Mouse (Mus musculus): Measurements from ENCODE around the gene Creld2.
"Not testable (repeated sequence)": the region's sequence is repeated elsewhere in the genome, so short reads cannot be mapped to it uniquely, and the experiment has no call there.

Creld2 gene

GRCm38 (mm10) chr15:88819026-88819905 is at the start of gene Creld2, which contains the start of gene Alg12:
Gene Creld2 (plus strand): TSS chr15:88819646.
Gene Alg12 (minus strand): TSS chr15:88819318.
- in situ Hi-C loops (cut with MboI) = no loop called here

DNA sequence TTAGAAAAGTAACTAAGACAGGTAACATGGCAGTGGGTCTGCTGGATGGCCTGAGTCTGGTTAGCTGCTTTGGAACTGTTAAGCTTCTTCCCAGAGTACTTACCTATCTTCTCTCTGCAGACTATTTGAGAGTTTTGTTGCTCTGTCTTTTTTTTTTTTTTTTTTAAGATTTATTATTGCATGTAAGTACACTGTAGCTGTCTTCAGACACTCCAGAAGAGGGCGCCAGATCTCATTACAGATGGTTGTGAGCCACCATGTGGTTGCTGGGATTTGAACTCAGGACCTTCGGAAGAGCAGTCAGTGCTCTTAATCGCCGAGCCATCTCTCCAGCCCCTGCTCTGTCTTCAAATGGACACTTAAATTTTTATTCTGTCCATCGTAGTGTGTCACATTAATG is 44.8 kb upstream of the Creld2 start:
- in situ Hi-C loops (cut with MboI) = not testable (repeated sequence)

DNA sequence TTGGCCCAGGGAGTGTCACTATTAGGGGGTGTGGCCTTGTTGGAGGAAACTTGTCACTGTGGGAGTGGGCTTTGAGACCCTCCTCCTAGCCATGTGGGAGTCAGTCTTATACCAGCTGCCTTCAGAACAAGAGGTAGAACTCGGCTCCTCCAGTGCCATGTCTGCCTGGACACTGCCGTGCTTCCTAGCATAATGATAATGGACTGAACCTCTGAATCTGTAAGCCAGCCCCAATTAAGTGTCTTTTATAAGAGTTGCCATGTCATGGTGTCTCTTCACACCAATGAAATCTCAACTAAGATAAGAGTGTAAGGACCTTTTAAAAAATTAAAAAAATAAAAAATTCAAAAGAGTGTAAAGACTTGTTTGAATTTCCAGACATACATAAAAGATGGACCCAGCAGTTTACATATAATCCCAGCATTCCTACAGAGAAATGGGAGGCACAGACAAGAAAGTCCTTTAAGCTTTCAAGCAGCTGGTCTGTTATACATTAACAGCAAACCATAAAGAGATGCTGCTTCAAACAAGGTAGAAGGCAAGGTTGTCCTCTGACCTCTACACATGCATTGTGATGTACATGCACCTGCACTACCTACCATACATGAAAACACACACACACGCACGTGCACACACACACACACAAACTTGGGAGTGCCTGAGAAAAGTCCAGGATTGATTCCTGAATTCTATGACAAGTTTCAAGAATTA is 27.2 kb upstream of the Creld2 start:
- in situ Hi-C loops (cut with MboI) = no loop called here

- in situ Hi-C loops (cut with MboI) = not testable (repeated sequence)
Observed at GRCm38 (mm10) chr15:88794729-88795128, 24.7 kb upstream of the Creld2 start.

- in situ Hi-C loops (cut with MboI) = no loop called here
Observed at GRCm38 (mm10) chr15:88799950-88800371, 19.5 kb upstream of the Creld2 start.

DNA sequence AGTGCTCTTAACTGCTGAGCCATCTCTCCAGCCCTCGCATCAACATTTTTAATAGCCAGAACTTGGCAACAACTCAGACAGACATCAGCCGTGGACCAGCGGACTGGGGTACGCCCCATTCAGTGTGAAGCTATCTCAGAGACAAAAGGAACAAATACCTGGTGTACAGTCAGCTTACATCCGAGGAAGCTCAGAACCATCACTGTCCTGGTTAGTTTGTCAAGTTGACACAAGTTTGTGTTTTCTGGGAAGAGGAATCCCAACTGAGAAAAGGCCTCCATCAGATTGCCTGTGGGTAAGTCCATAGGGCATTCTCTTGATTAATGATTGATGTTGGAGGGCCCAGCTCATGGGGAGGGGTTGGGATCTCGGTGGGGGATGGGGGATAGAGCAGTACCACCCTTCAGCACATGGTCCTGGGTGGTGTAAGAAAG is 18.5 kb upstream of the Creld2 start:
- in situ Hi-C loops (cut with MboI) = no loop called here

GRCm38 (mm10) chr15:88801903-88802302 is 17.5 kb upstream of the Creld2 start:
- in situ Hi-C loops (cut with MboI) = no loop called here

DNA sequence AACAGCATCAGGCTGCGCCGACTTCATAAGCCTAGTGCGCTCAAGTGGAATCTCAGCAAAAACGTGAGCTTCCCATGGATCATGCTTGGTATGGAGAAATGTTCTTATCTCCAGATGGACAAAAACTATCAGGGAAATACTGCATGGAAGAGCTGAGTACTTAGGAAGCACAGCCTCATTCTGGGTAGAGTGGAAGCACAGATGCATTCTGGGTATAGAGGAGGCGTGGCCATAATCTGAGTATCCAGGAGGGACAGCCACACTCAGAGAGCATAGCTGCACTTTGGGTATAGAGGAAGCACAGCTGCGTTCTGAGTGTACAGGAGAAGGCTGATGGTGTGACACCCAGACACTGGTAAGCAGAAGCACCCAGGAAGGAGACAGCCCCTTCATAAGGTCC is 17.1 kb upstream of the Creld2 start:
- in situ Hi-C loops (cut with MboI) = no loop called here

- in situ Hi-C loops (cut with MboI) = no loop called here
Observed at GRCm38 (mm10) chr15:88808121-88808520, 11.3 kb upstream of the Creld2 start.

GRCm38 (mm10) chr15:88810369-88810768 is 9.1 kb upstream of the Creld2 start:
- in situ Hi-C loops (cut with MboI) = no loop called here

GRCm38 (mm10) chr15:88813262-88813661 is 6.2 kb upstream of the Creld2 start:
- in situ Hi-C loops (cut with MboI) = no loop called here

- in situ Hi-C loops (cut with MboI) = not testable (repeated sequence)
Observed at GRCm38 (mm10) chr15:88813873-88814272, 5.6 kb upstream of the Creld2 start.

DNA sequence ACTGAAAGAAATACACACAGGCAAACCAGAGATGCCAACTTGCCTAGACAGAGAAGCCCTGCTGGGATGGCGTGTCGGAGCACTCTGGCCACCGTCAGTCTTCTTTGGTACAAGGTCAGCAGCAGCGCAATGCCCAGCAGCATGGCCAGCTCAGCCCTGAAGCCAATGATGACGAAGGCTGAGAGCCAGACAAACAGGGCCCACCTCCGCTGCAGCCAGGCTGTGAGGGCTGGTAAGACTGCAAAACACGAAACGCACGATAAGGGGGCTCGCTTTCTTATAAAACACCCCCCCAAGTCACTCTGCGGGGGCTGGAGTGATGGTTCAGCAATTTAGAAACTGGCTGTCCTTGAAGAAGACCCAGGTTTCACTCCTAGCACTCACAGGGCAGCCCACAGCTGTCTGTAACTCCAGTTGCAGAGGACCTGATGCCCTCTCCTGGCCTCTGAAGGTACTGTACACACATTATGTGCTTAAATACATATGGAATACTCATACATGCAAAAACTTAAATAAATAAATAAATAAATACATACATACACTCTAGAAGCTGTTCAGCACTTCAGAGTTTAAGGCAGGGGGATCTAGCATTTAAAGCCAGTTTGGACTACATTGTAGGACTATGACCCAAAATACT is 4.9 kb upstream of the Creld2 start:
- in situ Hi-C loops (cut with MboI) = no loop called here

DNA sequence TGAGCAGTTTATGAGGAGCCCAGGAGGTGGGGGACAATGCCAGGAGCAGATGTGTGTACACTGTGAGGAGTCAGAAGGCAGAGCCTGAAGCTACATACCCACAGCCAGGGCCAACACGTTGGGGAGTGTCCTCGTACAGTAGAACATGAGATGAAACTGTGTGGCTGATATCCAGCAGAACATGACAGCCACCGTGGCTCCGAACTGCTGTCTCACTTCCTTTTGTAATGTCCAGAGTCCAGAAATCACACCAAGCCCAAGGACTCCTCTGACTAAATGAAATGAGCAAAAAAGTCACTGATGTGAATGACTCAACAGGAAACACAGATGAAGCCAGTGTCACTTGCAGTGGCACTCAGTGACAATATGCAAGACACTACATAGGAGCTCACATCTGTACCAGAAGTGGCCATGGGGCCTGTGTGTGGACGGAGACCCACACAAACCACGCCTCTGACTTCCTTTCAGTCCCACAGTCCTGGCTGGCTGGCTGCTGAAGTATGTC is 4.2 kb upstream of the Creld2 start:
- in situ Hi-C loops (cut with MboI) = no loop called here

GRCm38 (mm10) chr15:88819906-88820303 is 459 bp downstream of the Creld2 start:
- in situ Hi-C loops (cut with MboI) = no loop called here

GRCm38 (mm10) chr15:88821403-88821802 is 2.0 kb downstream of the Creld2 start:
- in situ Hi-C loops (cut with MboI) = no loop called here

GRCm38 (mm10) chr15:88822513-88822912 is 3.1 kb downstream of the Creld2 start:
- in situ Hi-C loops (cut with MboI) = no loop called here

DNA sequence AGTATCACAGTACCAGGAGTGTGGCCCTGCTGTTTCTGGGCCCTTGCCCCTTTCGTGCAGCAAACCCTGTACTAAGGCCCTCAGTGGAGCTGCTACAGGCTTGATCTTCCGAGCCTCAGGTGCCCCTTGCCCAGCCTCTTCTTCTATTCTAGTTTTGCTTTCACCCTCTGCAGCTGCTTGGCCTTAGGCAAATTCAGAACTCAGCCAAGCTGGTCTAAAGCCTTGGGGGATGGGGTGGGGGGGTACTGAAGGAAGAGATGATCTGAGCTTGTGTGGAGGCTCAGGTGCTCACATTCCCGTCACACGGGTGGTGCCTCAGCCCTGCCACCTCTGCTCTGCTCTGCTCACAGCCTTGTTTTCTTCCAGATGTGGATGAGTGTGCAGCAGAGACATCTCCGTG is 3.9 kb downstream of the Creld2 start:
- in situ Hi-C loops (cut with MboI) = no loop called here

- in situ Hi-C loops (cut with MboI) = loop anchor here (5.0 kb wide), 1 partner anchor 50 kb away; no protein-coding TSS in a partner anchor
Observed at GRCm38 (mm10) chr15:88827466-88827865, 8.0 kb downstream of the Creld2 start.

DNA sequence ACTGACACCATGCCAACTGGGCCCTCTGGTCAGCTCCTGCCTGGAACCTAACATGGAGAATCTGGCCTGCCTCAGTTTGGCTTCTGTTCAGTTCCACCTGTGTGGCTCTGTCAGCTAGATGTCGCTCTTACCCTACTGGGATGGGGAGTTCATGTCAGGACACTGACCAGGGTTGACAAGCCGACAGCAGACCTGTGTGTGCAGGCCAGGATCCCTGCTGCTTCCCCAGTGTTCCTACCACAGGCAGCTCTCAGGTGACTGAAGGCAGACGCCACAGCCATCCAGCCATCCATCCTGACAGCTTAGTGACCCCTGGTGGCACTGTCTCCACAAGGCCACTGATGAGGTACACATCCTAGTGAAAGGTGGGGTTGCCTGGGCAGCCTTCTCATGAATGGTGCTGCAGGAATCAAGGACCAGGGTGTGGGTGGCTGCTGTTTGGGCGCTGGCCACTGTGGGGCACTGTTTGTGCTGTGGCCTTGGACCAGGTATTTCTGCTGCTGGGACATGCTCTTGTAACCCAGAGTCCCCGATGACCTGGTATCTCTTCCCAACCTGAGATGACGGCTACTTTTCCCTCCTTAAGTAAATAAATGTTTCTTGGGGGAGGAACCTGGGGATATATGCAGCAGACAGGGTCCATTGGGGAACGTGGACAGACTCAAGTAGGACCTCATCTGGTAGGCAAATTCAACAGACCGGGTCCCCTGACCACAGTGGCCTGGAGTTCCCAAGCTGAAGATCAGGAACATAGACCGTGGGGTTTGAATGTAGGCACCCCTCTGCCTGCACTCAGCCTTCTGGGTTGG is 8.7 kb downstream of the Creld2 start:
- in situ Hi-C loops (cut with MboI) = loop anchor here (5.0 kb wide), 1 partner anchor 49 kb away; no protein-coding TSS in a partner anchor
